Mouse (Mus musculus) CD4-positive, CD25-positive, alpha-beta regulatory T cell, adult 4 months (primary cell): ENCODE results near the gene Gm45234. TPM values are rescaled to one million over a fixed set of nuclear protein-coding genes. Genes with fewer than 3 reads are reported as not detected.

Experiments
- ATAC-seq: one replicate; pipeline ENCODE4 v1.8.0; 2017
- polyA plus RNA-seq, 2 experiments: library from polyadenylated mRNA; unstranded; fragments of 100-300 nt; shearing (Covaris generic); gene quantifications; one replicate each; pipeline ENCODE4 v1.2.1; 2017

Gene Gm45234
- polyA plus RNA-seq, 2 experiments from 2014 or later = 0.36 TPM; not detected in 1

DNA sequence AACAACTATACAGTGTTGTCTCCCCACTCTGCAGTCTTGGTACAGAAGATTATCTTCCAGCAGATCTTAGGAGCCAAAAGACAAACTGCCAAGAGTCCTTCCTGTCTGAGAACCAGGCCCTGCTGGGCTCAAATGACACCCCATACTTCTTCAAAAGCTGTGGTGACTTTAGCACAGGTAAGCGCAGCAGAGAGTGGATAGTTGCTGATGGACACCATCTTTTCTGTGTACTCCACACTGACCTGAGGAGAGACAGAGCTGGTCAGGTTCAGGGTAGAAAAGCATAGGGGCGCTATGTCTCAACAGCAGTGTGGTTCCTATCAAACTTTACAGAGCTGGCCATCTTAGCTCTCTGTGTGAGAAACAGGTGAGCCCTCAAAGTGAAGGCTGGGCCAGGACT lies 51.4 kb downstream of the Gm45234 start:
- ATAC-seq = no peak

GRCm38 (mm10) chr6:124703789-124704188 lies 52.0 kb downstream of the Gm45234 start:
- ATAC-seq = no peak

- ATAC-seq = peak; percentile 96
Measured at GRCm38 (mm10) chr6:124702784-124703103, 53.1 kb downstream of the Gm45234 start.

GRCm38 (mm10) chr6:124702102-124702783 lies 53.6 kb downstream of the Gm45234 start:
- no peak for ATAC-seq

GRCm38 (mm10) chr6:124701338-124701737 lies 54.5 kb downstream of the Gm45234 start:
- no peak for ATAC-seq

GRCm38 (mm10) chr6:124699962-124700610 lies 55.7 kb downstream of the Gm45234 start:
- ATAC-seq = no peak

- ATAC-seq = no peak
Measured at GRCm38 (mm10) chr6:124699366-124699765, 56.5 kb downstream of the Gm45234 start.

- no peak for ATAC-seq
Measured at GRCm38 (mm10) chr6:124698751-124699150, 57.1 kb downstream of the Gm45234 start.

DNA sequence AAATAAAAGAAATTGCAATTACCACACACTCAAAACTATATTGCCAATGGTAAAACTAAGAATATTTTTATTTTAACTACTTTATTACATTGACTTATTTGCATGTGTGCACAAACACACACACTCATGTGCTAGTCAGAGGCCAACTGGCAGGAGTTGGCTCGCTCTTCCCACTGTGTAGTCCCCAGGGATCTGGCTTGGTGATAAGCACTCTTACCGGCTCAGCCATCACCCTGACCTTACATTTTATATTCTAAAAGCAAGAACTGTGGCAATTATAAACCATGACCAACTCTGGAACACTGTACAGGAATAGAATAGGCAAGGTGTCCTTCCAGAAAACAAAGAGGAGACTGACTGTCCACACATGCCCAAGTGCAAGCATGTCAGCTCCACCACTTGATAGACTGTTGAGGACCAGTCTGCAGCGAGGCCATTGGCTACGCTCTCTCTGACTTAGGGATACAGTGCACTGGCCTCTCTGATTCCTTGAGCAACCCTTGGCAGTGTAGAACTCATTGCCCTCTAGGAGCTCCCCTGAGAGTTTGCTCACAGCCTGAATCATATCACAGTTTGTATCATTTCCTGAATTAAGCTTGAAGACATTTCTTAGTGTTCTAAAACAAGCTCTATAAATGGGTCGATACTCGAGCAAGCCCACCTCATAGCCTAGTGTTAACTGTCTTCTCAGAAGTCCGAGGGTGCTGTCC lies 59.2 kb downstream of the Gm45234 start:
- ATAC-seq = no peak

GRCm38 (mm10) chr6:124694166-124694955 lies 61.5 kb downstream of the Gm45234 start:
- ATAC-seq = peak; percentile 89

GRCm38 (mm10) chr6:124693243-124693981 lies 62.4 kb downstream of the Gm45234 start:
- ATAC-seq = no peak

DNA sequence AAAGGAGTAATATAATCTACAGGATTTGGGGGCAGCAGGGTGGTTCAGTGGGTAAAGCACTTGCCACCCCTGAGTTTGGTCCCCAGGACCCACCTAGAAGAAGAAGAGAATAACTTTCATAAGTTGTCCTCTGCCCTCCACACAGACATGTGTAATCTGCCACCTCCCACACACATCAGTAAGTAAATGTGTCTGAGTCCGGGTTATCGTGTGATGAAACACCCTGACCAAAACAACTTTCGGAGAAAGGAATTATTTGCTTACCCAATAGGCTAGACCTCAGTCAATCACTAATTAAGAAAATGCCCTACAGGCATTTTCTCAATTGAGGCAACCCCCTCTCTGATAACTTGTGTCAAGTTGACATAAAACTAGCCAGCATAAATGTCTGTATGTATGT lies 65.3 kb downstream of the Gm45234 start:
- ATAC-seq = no peak

Other genes starting within 250 kb of the Gm45234 start
- under 1 TPM; 0.19 to 0.39 TPM for gene C1ra, start 243.6 kb downstream of the Gm45234 start, polyA plus RNA-seq
- gene C1s1, start 213.7 kb downstream of the Gm45234 start, polyA plus RNA-seq = not detected
- not detected for gene C1rb, start 185.7 kb downstream of the Gm45234 start, polyA plus RNA-seq
- gene C1s2, start 119.9 kb downstream of the Gm45234 start, polyA plus RNA-seq = not detected
- 10 to 100 TPM; 33.5 to 35.0 TPM for gene Lpcat3, start 93.0 kb downstream of the Gm45234 start, polyA plus RNA-seq
- gene Emg1, start 43.8 kb downstream of the Gm45234 start, polyA plus RNA-seq = 100 to 1,000 TPM; 465 to 483 TPM
- gene Phb2, start 43.7 kb downstream of the Gm45234 start, polyA plus RNA-seq = 10 to 100 TPM; 56.1 to 59.9 TPM
- 100 to 1,000 TPM; 187 to 310 TPM for gene Ptpn6, start 17.3 kb downstream of the Gm45234 start, polyA plus RNA-seq
- gene Grcc10, start 14.6 kb downstream of the Gm45234 start, polyA plus RNA-seq = 100 to 1,000 TPM; 509 to 554 TPM
- 1 to 10 TPM; 4.4 to 4.8 TPM for gene Atn1, start 503 bp upstream of the Gm45234 start, polyA plus RNA-seq
- 1 to 10 TPM; 3.0 to 9.9 TPM for gene Eno2, start 13.7 kb upstream of the Gm45234 start, polyA plus RNA-seq
- 1 to 10 TPM; 1.1 to 2.7 TPM for gene Lrrc23, start 23.7 kb upstream of the Gm45234 start, polyA plus RNA-seq
- 1 to 10 TPM; 1.7 to 3.4 TPM for gene Spsb2, start 52.6 kb upstream of the Gm45234 start, polyA plus RNA-seq
- gene Tpi1, start 58.3 kb upstream of the Gm45234 start, polyA plus RNA-seq = 10 to 100 TPM; 65.7 to 90.0 TPM
- gene Usp5, start 73.5 kb upstream of the Gm45234 start, polyA plus RNA-seq = 100 to 1,000 TPM in 1 of 2 experiments, 10 to 100 TPM in 1; 77.2 to 154 TPM
- gene Cdca3, start 73.5 kb upstream of the Gm45234 start, polyA plus RNA-seq = 10 to 100 TPM in 1 of 2 experiments, 1 to 10 TPM in 1; 8.0 to 27.1 TPM
- gene Gnb3, start 84.3 kb upstream of the Gm45234 start, polyA plus RNA-seq = not detected
- gene P3h3, start 101.7 kb upstream of the Gm45234 start, polyA plus RNA-seq = under 1 TPM in 1 of 2 experiments, not detected in 1; 0.11 TPM
- gene Gpr162, start 108.0 kb upstream of the Gm45234 start, polyA plus RNA-seq = not detected
- 100 to 1,000 TPM; 268 to 648 TPM for gene Cd4, start 132.2 kb upstream of the Gm45234 start, polyA plus RNA-seq
- 10 to 100 TPM; 19.0 to 29.0 TPM for gene Lag3, start 155.7 kb upstream of the Gm45234 start, polyA plus RNA-seq
- 10 to 100 TPM in 1 of 2 experiments, 1 to 10 TPM in 1; 5.4 to 10.6 TPM for gene Ptms, start 164.1 kb upstream of the Gm45234 start, polyA plus RNA-seq
- 10 to 100 TPM; 39.0 to 40.7 TPM for gene Mlf2, start 175.4 kb upstream of the Gm45234 start, polyA plus RNA-seq
- gene Cops7a, start 209.5 kb upstream of the Gm45234 start, polyA plus RNA-seq = 10 to 100 TPM; 66.2 to 93.4 TPM
- under 1 TPM in 1 of 2 experiments, not detected in 1; 0.15 TPM for gene Pianp, start 240.7 kb upstream of the Gm45234 start, polyA plus RNA-seq